Mouse (Mus musculus) forebrain, embryonic 13.5 days (tissue): ENCODE measurements around the gene Rasl11a. TPM values are rescaled to one million over a fixed set of nuclear protein-coding genes. Genes with fewer than 3 reads are reported as not detected.

Experiments
- ATAC-seq: fragments of 200-750 bp; cut with Nextera tagmentation; 2 replicates; pipeline ENCODE4 v1.8.0; 2017
- H3K27ac ChIP-seq: fragments of 300-500 bp; sonication (generic); 2 replicates; pipeline ENCODE4 v1.5.1; 2015; ENCODE audit warnings: inconsistent platforms, mild to moderate bottlenecking, moderate library complexity
- H3K27me3 ChIP-seq: fragments of 300-500 bp; sonication (generic); 2 replicates; pipeline ENCODE4 v1.6.1; 2015; ENCODE audit warnings: mild to moderate bottlenecking, inconsistent platforms
- H3K36me3 ChIP-seq: fragments of 300-500 bp; sonication (generic); 2 replicates; pipeline ENCODE4 v1.6.1; 2015; ENCODE audit warnings: mild to moderate bottlenecking, inconsistent platforms; ENCODE audit not compliant: poor library complexity, severe bottlenecking
- H3K4me1 ChIP-seq: fragments of 300-500 bp; sonication (generic); 2 replicates; pipeline ENCODE4 v1.6.1; 2015; ENCODE audit warnings: inconsistent platforms
- H3K4me2 ChIP-seq: fragments of 300-500 bp; sonication (generic); 2 replicates; pipeline ENCODE4 v1.6.1; 2015; ENCODE audit warnings: inconsistent platforms, mild to moderate bottlenecking, moderate library complexity
- H3K4me3 ChIP-seq: fragments of 300-500 bp; sonication (generic); 2 replicates; pipeline ENCODE4 v1.5.1; 2015; ENCODE audit warnings: mild to moderate bottlenecking, inconsistent platforms
- H3K9ac ChIP-seq: fragments of 300-500 bp; sonication (generic); 2 replicates; pipeline ENCODE4 v1.6.1; 2015; ENCODE audit warnings: mild to moderate bottlenecking, inconsistent platforms
- H3K9me3 ChIP-seq: fragments of 300-500 bp; sonication (generic); replicated peaks from 2 replicates; pipeline ENCODE4 v1.6.1; 2016; ENCODE audit warnings: inconsistent platforms
- WGBS: fragments of 180-500 bp; shearing (Covaris S2); methylation state at CpG from one replicate; pipeline ENCODE4 v1.1.7; 2015; 5-methylcytosine and 5-hydroxymethylcytosine counted together
- polyA plus RNA-seq: library from polyadenylated mRNA; unstranded; fragments of >200 nt; fragmentation: Nextera tagmentation; extraction: Ambion mirVana; gene quantifications from 2 replicates; pipeline ENCODE4 v1.2.1, GENCODE M21; 2015

The Rasl11a gene
- polyA plus RNA-seq, 1 experiment from 2014 or later: 17.8 TPM

DNA sequence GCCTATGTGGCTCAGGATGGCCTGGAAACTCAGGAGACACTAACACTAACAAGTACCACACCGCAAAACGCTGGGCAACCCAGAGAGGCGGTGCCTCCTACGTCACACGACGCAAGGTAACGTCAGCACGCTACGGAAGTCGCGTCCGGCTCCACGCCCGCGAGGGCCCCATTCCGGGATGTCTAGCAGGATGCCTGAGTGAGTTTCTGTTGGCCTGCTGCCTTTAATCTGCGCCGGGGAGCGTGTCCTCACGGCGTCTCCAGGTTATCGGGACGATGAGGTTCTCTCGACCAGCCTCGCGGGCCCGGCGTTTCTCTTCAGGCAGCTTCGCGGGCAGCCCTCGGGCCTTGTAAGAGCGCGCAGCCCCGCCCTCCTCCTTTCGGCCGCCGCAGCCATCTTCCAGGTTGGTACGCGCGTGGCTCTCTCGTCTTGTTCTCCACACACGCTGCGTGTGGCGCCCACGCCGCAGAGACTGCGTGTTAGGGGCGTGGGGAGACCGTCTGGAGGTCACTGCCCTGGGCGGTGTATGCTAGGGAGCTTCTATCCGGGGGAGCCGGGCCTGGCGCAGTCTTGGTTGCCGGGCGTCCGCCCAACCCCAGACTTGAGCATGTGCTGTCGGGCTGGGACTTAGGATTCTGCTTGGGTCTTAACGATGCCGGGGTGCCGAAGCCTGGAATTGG, 12.0 kb upstream of the Rasl11a start, which contains the start of gene Rpl21:
Rpl21 (plus strand) TSS at position 122 of the 680 bp plus-strand sequence.
- Histone ChIP-seq H3K4me3 (peak within 1 kb of the TSS; percentile 87), H3K9ac (peak within 1 kb of the TSS; percentile 96), H3K36me3 (peaks cover 38% of the 10 kb centered on the region), H3K4me2 (peak within 1 kb of the TSS; percentile 82), H3K4me1 (peaks cover 18% of the 10 kb centered on the region), H3K27ac (peak within 1 kb of the TSS; percentile 81), H3K9me3 (no peaks in the 10 kb centered on the region), H3K27me3 (no peaks in the 10 kb centered on the region)
- ATAC-seq: peak; percentile 99
- under 1% methylated on average over 60 of the region's 60 CpGs for WGBS

DNA sequence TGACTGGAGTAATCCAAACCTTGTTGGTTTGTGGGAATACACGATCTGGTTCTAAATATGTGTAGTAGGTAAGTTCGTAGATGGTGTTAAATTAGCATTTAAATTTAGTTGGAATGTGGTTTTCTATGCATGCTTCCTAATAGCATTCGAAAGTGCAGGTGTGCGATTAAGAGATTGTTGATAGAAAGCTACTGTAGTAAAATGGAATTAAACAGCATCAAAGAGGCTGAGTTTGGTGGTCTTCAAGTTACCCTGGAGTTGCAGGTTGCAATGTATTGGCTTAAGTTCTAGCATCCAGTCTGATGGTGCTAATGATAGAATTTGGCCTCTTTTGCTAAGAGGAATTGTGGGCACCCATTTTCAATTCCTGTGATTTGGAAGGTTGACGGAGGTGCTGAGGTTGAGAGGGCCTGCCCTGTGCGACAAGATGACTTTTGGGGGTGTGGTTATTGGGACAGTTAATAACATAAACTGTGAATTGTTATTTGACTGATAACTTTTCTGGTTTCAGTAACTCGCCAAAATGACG, 11.1 kb upstream of the Rasl11a start:
- peak overlapping the region; percentile 87 for H3K4me3 ChIP-seq
- H3K9me3 ChIP-seq: no peaks in the 10 kb centered on the region
- H3K4me1 ChIP-seq: peaks cover 18% of the 10 kb centered on the region
- WGBS: 25% methylated on average over 8 of the region's 8 CpGs
- peak overlapping the region; percentile 81; the same call in 1 of the 2 replicates for H3K27ac ChIP-seq
- peak overlapping the region; percentile 96 for H3K9ac ChIP-seq
- H3K36me3 ChIP-seq: peaks cover 46% of the 10 kb centered on the region
- H3K27me3 ChIP-seq: no peaks in the 10 kb centered on the region
- peak overlapping the region; percentile 82 for H3K4me2 ChIP-seq
- ATAC-seq: no peak

DNA sequence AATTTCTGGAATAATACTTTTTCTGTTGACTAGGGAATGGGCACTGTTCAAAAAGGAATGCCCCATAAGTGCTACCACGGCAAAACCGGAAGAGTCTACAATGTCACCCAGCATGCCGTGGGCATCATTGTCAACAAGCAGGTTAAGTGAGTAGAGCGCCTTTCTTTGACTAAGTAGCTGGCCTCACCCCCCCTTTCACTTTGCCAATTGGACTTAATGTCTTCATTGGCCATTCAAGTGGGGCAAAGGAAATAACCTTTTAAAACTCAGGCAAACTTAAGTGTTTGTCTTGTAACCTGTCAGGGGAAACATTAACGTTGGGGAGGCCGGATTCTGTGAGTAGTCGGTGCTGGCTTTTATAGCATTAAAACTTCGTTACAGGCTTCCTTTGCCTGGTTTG, 9.9 kb upstream of the Rasl11a start:
- Histone ChIP-seq H3K4me3 (no peak overlapping the region), H3K9ac (no peak overlapping the region), H3K27ac (no peak overlapping the region), H3K27me3 (no peaks in the 10 kb centered on the region), H3K9me3 (no peaks in the 10 kb centered on the region), H3K4me2 (no peak overlapping the region), H3K4me1 (peaks cover 18% of the 10 kb centered on the region), H3K36me3 (peaks cover 56% of the 10 kb centered on the region)
- 86% methylated on average over 8 of the region's 8 CpGs for WGBS
- ATAC-seq: no peak

DNA sequence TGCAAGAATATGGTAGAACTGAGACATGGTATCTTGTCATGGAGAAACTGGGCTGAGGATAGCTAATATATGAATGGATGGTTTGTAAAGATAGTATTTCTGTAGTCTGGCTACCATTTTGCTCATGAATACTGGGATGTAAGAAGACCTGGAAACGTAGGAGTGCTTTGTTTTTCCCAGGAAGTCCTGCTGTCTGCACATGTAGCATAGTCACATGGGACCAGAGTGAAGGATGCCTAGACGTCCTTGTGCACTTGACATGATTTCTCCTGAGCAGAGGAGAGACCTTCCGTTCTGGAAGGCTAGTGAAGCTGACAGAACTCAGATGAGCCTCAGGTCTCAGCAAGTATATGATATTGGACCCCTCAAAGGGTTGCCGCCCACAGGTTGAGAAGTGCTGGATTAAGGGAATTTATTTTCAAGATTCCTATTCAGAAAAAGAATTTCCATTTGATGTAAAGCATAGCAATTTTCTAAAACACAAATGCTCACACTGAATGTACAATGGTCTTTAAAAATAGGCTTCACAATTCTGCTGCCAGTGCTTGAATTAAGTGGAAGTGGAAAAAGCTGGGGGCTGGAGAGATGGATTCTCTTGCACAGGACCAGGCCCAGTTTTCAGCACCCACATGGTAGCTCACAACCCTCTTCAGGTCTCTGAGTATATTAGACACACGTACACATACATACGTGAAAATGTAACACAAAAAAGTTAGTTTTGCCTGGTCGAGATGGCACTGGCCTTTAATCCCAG, 6.7 kb upstream of the Rasl11a start:
- WGBS: 68% methylated on average over 7 of the region's 7 CpGs
- H3K4me1 ChIP-seq: peaks cover 12% of the 10 kb centered on the region
- no peak for ATAC-seq
- H3K27me3 ChIP-seq: no peaks in the 10 kb centered on the region
- no peak overlapping the region for H3K4me2 ChIP-seq
- no peak overlapping the region for H3K9ac ChIP-seq
- H3K27ac ChIP-seq: no peak overlapping the region
- no peaks in the 10 kb centered on the region for H3K9me3 ChIP-seq
- no peak overlapping the region for H3K4me3 ChIP-seq
- peaks cover 62% of the 10 kb centered on the region for H3K36me3 ChIP-seq

DNA sequence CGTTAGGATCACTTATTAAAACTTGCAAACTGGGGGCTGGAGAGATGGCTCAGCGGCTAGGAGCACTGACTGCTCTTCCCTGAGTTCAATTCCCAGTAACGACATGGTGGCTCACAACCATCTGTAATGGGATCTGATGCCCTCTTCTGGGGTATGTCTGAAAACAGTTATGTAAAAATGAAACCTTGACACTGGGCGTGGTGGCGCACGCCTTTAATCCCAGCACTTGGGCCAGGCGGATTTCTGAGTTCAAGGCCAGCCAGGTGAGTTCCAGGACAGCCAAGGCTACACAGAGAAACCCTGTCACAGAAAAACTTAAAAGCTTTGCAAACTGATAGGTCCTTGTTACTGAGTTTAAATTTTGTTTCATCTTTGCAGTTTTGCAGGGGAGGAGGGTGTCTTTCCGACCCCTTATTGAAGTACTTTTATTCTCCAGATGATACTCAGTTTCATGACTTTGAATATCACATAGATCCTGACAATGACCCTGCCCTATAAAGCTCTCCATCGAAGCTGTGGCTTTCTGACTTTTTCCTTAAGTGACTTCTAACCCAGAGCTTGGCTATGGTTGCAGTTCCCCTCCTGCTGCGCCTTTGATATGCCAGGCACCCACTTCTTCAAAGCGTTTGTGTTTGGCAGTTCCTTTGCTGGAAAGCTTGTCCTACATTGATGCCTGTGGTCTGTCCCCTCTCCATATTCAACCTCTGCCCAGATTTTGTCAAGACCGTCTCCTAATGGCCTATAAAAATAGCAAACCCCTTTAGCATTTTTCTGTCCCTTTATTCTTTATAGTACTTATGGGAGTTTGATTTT, 5.8 kb upstream of the Rasl11a start:
- Histone ChIP-seq H3K27me3 (no peaks in the 10 kb centered on the region), H3K9me3 (no peaks in the 10 kb centered on the region), H3K4me1 (peaks cover 7% of the 10 kb centered on the region), H3K9ac (no peak overlapping the region), H3K27ac (no peak overlapping the region), H3K36me3 (peaks cover 62% of the 10 kb centered on the region), H3K4me2 (no peak overlapping the region), H3K4me3 (no peak overlapping the region)
- ATAC-seq: no peak
- 61% methylated on average over 12 of the region's 12 CpGs for WGBS

DNA sequence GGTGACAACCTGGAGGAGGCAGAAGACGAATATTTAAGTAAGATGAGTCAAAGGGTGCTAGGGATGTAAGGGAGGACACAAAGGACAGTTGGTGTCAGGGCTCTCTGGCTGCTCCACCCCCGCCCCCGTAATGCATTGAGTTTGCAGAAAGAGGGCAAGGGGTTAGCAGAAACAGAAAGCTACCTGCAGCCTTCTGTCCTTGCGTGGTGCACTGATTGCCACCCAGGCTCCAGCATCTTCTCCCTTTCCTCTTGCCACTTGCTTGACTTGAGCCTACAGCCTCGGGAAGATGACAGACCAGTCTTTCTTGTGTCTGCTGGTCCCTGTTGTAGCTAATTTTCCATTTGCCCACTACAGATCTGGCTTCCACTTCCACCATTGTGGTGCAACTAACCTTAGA, 5.1 kb upstream of the Rasl11a start:
- H3K27me3 ChIP-seq: no peaks in the 10 kb centered on the region
- no peaks in the 10 kb centered on the region for H3K9me3 ChIP-seq
- H3K36me3 ChIP-seq: peaks cover 56% of the 10 kb centered on the region
- 64% methylated on average over 5 of the region's 5 CpGs for WGBS
- no peak overlapping the region for H3K27ac ChIP-seq
- no peak overlapping the region for H3K4me3 ChIP-seq
- peaks cover 7% of the 10 kb centered on the region for H3K4me1 ChIP-seq
- no peak for ATAC-seq
- H3K9ac ChIP-seq: no peak overlapping the region
- no peak overlapping the region for H3K4me2 ChIP-seq

DNA sequence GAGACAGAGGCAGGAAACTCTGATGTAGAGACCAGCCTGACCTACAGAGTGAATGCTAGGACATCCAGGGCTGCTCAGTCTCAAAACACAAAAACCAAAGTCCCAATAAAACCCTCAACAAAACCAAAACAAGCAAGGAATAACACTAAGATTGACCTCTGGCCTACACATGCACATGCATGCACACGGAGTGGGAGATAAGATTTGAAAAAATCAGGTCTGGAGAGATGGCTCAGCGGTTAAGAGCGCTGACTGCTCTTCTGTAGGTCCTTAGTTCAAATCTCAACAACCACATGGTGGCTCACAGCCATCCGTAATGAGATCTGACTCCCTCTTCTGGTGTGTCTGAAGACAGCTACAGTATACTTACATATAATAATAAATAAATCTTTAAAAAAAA, 4.4 kb upstream of the Rasl11a start:
- peaks cover 8% of the 10 kb centered on the region for H3K4me1 ChIP-seq
- H3K36me3 ChIP-seq: peaks cover 49% of the 10 kb centered on the region
- no peaks in the 10 kb centered on the region for H3K9me3 ChIP-seq
- no peak for ATAC-seq
- no peak overlapping the region for H3K9ac ChIP-seq
- H3K4me2 ChIP-seq: no peak overlapping the region
- H3K27ac ChIP-seq: no peak overlapping the region
- WGBS: 88% methylated on average over 4 of the region's 4 CpGs
- no peaks in the 10 kb centered on the region for H3K27me3 ChIP-seq
- H3K4me3 ChIP-seq: no peak overlapping the region

DNA sequence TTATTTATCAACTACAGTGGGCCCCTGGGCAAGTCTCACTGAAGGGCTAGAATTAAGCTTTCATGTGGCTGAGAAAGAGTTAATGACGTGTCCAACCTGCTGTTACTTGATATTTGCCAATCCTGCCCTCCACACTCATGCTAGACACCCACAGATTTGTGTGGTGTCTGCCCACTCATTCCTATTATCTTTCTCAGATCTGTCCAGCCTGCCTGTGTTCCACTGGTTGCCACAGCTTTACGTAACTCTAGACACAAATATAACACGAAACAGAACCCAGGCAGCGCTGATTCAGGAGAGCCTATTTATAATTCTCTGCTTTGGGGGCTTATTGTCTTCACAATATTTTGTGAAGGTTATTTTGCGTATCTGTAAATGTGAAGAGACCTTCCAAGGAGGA, 3.6 kb upstream of the Rasl11a start:
- Histone ChIP-seq H3K27ac (no peak overlapping the region), H3K36me3 (peaks cover 40% of the 10 kb centered on the region), H3K4me1 (peaks cover 17% of the 10 kb centered on the region), H3K27me3 (no peaks in the 10 kb centered on the region), H3K4me3 (no peak overlapping the region), H3K9ac (no peak overlapping the region), H3K9me3 (no peaks in the 10 kb centered on the region), H3K4me2 (no peak overlapping the region)
- 85% methylated on average over 5 of the region's 5 CpGs for whole genome bisulfite sequencing
- ATAC-seq: no peak

DNA sequence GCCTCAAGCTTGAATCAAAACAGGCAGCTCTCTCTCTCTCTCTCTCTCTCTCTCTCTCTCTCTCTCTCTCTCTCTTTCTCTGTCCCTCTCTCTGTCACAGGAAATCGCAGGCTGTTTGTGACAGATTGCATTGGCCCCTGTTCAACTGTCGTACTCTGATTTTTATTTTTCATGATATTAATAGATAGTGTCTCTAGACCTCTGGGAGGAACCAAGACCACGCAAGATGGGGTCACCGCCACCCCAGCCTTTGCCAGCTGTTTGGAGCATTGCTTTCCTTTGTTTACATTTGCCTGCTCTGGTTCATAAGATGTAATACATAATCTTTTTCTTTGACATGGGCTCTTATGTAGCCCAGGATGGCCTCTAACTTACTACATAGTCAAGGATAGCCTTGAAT, 2.9 kb upstream of the Rasl11a start:
- 92% methylated on average over 4 of the region's 4 CpGs for WGBS
- no peak for ATAC-seq
- Histone ChIP-seq H3K4me3 (no peak overlapping the region), H3K9me3 (no peaks in the 10 kb centered on the region), H3K4me2 (no peak overlapping the region), H3K9ac (no peak overlapping the region), H3K36me3 (peaks cover 33% of the 10 kb centered on the region), H3K27me3 (no peaks in the 10 kb centered on the region), H3K4me1 (peaks cover 18% of the 10 kb centered on the region), H3K27ac (no peak overlapping the region)

DNA sequence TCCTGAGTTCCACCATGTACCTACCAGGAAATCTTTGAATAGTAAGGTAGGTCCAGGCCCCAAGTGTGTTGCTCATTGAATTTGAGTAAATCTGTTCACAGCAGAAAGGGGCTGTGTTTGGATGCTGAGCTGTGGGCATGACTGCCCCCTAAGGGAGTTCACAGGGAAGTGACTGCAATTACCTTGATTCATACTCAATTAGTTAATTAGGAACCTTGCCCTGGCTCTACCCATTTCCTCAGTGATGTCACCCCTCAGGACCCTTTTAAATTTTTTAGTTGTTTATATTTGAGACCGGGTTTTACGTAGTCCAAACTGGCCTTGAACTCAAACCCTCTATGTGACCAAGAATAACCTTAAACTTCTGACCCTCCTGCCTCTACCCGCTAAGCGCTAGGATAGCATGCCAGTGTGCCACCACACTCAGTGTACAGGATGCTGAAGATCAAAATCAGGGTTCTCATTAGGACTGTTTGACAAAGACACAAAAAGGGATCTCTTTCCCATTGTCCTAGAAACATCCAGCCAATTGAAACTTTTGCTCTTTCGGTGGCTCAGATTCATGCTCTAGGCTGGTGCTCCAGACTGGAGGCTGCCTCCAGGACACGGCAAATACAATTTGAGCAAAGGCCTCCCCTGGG, 450 bp upstream of the Rasl11a start:
- Histone ChIP-seq H3K4me3 (peak overlapping the region; percentile 70), H3K9ac (peak overlapping the region; percentile 80), H3K4me2 (peak overlapping the region; percentile 93), H3K4me1 (peaks cover 18% of the 10 kb centered on the region), H3K27ac (peak overlapping the region; percentile 77), H3K9me3 (no peaks in the 10 kb centered on the region), H3K36me3 (peaks cover 11% of the 10 kb centered on the region), H3K27me3 (no peaks in the 10 kb centered on the region)
- ATAC-seq: peak; percentile 51
- 7% methylated on average over 6 of the region's 6 CpGs for WGBS

DNA sequence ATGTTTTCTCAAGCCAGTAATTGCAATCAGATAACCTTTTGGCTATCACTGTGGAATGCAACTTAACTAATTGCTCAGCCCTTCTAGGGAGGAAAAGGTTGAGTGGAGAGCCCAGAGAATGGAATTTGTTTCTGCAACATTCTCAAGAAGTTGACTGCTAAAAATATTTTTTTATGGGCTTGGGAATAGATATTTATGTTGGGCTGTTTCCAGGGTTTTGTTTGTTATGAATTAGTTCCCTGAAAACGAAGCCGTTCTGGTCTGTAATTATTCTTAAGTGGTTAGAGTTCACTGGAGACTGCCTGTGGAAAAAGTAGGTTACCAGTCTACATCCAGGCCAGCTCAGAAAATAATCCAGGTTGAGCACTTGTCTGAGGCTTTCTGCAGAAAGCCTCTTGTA, 1.6 kb downstream of the Rasl11a start:
- Histone ChIP-seq H3K4me1 (peaks cover 18% of the 10 kb centered on the region), H3K4me2 (peak overlapping the region; percentile 93), H3K4me3 (0 out of 2 replicates have a peak overlapping the region, but pooled peaks have one; percentile 70), H3K27me3 (no peaks in the 10 kb centered on the region), H3K36me3 (no peaks in the 10 kb centered on the region), H3K27ac (no peak overlapping the region), H3K9ac (peak overlapping the region; percentile 21; the same call in 1 of the 2 replicates), H3K9me3 (no peaks in the 10 kb centered on the region)
- ATAC-seq: no peak
- 77% methylated on average over 2 of the region's 2 CpGs for WGBS
